Mouse (Mus musculus) CD4-positive, CD25-positive, alpha-beta regulatory T cell, adult 2 months (primary cell): ENCODE data around the gene Fam234b.

Experiments
- DNase-seq: peaks from one replicate; pipeline ENCODE4 v3.0.0-alpha.2; 2012; ENCODE audit warnings: low read depth, low spot score

The Fam234b gene

DNA sequence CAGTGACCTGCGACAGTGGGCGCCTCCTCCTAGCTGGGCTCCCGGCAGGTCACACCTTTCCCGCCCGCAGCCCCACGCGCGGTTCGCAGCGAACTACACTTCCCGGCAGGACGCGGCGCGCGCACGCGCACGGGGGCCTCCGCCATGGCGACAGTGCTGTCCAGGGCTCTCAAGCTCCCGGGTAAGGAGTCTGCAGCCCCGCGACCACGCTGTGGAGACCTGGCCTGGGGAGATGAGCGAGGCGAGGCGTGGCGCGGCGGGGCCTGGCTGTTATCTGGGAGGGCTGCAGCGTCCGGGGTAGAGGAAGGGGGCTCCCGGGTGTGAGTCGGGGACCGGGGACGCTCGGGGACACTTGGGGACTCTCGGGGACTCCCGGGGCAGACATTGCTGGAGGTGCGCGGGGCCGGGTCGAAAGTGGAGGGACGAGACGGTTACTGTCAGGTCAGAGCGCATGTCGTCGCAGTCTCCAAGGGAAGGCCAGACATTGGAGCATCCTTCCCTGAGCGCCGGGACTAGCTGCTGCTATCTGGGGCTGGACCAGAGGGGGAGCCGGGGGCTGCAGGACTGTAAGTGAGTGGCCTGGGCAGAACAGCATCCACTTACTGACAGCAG is at the start of gene Fam234b, which contains the start of gene Hebp1:
Fam234b (plus strand) TSS at position 57 of the 612 bp plus-strand sequence.
Hebp1 (minus strand) TSS at position 102 of the 612 bp plus-strand sequence.
- peak; percentile 84 for DNase-seq

DNA sequence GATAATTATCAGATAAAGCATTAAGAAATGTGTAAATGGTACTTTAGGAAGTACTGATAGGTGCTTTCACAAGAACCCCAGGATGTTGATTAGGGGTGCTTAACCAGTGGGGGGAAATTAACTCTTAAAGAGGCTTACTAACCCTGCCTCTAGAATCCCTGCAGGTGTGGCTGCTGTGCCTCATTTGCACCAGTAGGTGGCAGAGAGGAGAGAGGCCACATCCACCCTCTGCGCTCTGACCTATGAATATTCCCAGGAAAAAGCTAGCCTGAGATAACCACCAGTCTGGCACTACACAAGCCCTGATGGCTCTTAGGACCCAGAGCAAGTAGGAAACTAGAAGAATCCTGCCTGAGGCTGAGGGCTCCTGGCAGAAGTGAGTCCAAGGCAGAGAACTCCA is 49.3 kb upstream of the Fam234b start:
- DNase-seq: peak; percentile 39

DNA sequence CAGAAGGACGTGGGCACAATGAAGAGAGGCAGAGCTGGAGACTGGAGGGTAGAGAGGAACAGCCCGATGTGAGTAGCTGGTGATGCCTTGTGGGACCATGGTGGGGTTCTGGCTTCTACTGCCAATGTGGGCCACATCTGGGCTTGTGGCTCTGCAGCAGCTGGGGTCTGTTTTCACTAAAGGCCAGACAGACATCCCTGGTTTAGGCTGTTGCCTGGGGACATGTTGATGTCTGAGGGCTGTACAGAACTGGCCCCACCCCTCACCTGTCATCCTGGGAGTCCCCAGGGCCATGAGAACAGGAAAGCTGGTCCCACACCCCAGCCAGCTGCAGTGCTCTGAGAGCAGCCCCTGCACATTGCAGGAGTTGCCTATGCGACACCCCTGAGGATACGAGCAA is 48.6 kb upstream of the Fam234b start:
- no peak for DNase-seq

DNA sequence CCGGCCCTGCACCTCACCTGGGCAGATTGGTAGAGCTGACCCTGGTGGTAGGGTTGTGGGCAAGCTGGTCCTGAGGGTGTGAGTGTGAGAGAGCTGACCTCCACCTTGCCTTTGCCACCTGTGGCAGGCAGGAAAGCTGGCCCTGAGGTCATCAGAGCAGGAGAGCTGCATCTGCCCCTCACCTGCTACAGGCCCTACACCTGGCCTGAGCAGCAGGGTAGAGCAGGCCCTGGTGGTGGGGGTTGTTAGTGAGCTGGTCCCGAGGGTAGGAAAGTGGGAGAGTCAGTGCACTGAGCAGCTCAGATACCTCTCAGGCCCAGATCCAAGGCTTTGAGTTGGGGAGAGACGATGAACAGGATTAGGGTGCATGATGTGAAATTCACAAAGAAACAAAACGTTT is 48.1 kb upstream of the Fam234b start:
- no peak for DNase-seq

DNA sequence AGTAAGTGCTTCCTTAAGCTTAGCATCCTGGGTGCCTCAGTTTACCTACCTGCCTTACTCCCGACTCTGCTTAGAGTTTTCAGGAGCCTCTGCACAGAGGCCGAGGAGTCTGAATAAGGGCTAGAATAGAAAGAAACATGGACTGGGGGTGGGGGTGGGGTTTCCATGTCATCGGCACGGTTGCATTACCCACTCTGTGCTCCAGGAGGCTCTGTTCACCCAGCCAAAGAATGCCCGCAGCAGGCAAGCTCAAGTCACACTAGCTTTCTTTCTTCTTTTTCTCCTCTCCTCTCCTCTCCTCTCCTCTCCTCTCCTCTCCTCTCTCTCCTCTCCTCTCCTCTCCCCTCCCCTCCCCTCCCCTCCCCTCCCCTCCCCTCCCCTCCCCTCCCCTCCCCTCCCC is 47.5 kb upstream of the Fam234b start:
- peak; percentile 55 for DNase-seq

DNA sequence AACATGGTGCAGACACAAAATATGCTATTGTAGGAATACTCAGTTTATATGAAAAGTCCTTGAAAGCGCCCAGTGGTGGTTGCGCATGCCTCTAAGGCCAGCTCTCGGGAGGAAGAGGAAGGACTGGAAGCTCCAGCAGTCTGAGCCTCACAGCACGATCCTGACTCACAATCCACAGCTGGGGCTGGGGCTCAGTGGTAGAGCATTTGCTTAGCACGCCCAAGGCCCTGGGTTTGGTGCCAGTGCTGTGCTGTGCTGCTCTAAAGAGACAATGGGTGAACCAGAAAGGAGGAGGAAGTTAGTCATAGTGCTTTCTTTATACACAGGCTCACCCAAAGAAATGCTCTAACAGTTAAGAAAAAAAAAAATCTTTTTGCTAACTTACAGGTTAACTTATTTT is 44.1 kb upstream of the Fam234b start:
- no peak for DNase-seq

DNA sequence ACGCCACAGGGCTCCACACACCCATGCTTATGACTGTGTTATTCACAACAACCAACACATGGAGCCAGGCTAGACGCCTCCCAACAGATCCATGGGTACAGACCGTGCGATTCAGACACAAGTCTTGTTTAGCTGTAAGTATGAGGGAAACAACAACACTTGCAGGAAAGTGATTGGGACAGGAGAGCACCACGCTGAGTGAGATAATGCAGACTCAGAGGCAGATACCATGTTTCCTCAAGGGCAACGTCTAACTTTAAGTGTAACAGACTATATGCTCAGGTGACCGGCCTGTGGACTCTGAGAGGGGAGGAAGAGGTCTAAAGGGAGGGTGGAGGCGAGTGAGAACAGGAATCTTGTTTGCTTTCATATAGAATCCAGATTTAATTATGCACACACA is 41.2 kb upstream of the Fam234b start:
- no peak for DNase-seq

DNA sequence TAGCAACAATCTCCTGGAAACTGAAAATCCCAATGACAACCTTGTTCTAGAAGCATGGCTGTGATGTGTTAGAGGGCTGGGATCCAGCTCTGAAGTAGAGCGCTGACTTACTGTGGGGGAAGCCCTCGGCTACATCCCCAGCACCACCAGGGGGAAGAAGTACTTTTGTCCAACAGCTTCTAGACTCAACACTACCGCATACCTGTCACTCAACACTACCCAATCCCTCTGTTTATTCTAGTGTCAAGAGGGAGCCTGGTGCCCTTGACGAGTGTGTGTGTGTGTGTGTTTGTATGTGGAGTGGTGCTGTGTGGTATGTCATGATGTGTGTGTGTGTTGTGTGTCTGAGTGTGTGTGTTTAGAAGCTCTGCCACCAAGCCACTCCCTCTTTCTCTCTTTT is 40.3 kb upstream of the Fam234b start:
- DNase-seq: no peak

DNA sequence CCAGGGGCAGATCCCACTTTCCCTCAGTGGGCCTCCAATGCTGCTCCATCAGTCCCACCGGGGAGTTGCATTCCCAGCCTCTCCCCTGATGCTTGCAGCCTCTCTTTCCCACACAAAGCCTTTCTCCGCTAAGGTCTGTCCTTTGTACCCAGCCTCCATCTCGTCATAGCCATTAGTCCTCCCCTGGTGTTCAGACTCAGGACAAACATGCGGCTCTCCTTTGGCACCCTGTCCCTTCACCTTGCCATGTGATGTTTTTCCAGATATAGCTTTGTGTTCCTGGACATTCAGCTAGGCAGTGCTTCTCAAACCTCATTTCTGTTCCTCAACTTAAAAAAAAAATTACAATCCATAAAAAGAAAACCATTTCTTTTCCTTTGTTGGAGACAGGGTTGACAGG is 39.3 kb upstream of the Fam234b start:
- no peak for DNase-seq

DNA sequence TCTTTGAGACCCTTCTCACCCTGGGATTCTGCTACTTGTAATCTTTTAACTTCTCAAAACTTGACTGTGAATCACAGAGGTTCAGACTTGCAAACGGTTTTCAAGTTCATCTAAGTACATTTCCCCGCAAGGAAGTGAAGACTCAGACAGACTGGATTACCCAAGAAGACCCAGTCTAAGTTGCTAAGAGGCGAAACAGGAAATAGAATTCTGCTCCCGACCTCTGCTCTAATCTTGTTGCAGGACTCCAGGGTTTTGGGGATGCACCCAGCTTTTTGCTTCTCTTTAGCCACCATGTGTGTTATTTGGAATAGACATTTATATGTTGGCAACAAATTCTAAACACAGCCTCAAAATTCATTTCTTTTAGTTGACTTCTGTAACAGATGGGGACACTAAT is 36.4 kb upstream of the Fam234b start:
- no peak for DNase-seq

DNA sequence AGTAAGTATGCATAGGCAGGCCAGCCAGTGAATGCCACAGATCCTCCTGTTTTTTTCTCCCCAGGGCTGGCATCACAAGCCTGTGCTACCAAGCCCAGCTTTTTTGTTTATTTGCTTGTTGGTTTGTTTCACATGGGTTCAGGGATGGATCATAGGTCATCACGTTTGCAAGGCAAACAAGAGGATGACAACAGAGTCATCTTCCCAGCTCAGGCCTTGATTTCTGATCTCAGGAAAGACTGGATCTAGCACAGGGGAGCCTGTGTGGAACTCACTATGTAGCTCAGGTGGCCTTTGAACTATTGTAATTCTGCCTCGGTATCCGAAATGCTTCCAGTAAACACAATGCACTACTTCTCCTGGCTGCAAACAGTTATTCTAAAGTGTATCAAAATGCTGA is 35.5 kb upstream of the Fam234b start:
- no peak for DNase-seq

DNA sequence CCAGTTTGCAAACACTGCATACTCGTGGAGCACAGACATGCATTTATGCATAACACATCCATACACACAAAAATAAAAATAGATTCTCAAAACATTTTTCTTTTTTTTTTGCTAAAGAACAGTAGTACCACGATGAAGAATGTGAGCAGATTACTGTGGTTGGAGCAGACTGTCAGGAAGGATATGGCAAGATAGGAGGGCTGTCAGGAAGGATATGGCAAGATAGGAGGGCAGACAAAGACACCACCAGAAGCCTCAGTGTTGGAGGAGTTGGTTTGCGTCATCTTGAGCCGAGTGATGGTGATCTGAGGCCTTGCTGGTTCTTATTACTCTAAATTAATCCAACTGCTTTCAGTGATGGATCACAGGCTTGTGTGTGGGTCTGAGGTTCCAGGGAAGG is 34.9 kb upstream of the Fam234b start:
- no peak for DNase-seq

DNA sequence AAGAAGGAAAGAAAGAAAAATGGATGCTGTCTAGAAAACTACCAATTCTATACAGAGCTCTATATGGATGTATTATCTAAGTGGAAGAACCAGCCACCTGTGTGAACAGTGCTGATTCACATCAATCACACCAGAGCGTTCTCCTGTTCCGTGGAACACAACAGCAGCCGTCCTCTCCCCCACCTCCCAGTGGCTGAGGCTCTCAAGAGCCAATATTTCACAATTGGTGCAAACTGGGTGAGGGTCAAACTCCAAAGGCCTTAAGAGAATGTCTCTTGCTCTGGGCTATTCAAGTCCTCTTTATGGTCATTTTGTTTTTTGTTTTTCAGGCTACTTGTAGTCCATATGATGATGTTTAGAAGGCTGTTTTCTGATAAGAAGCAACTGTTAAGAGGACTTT is 32.6 kb upstream of the Fam234b start:
- DNase-seq: no peak

DNA sequence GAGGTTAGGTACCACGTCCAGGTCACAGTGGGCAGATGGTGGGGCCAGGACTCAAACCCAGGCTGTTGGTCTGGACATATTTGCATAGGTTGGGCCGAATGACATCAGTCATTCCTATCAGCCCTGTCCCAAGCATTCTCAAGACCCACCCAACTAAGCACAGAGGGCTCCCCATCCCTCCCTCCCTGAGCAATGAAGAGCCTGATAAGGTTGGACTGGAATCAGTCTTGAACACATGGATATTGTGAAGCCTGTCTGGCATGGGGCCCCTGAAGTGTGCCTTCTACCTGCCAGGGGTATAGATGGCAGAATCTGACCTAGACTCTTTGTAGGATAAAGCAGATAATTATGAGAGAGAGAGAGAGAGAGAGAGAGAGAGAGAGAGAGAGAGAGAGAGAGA is 32.1 kb upstream of the Fam234b start:
- DNase-seq: no peak

DNA sequence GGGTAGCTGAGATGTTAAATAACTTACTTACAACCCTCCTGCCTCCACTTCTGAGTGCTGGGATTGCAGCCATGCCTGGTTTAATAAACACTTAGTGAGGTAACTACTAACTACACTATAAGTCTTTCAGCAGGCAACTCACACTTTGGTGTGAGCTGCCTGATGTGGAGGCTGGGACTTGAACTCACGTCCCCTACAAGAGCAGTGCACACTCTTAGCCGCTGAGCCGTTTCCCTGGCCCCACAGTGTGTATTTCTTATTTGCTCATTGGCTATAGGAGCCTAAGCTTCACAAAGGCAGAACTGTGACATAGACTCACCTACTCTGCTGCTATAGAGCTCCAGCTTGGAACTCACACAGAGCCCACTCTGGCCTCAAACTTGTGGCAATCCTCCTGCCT is 31.5 kb upstream of the Fam234b start:
- DNase-seq: no peak

DNA sequence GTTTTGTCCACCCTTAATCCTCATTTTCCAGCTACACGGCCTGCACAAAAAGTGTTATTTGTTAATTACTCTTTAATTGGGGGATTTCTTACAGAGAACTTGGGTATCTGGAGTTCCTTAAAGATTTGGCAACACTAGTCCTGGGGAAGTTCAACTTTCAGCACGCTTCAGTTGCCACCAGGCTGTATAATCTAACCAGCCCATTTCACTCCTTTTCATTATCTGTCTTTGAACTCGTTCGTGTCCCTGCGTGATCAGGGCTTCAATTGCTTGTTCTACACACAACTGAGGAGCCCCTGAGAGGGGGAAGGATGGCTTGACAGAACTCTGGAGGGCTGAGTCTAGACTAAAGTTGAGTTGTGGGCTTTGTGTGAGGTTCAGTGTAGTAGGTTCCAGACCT is 31.1 kb upstream of the Fam234b start:
- no peak for DNase-seq

DNA sequence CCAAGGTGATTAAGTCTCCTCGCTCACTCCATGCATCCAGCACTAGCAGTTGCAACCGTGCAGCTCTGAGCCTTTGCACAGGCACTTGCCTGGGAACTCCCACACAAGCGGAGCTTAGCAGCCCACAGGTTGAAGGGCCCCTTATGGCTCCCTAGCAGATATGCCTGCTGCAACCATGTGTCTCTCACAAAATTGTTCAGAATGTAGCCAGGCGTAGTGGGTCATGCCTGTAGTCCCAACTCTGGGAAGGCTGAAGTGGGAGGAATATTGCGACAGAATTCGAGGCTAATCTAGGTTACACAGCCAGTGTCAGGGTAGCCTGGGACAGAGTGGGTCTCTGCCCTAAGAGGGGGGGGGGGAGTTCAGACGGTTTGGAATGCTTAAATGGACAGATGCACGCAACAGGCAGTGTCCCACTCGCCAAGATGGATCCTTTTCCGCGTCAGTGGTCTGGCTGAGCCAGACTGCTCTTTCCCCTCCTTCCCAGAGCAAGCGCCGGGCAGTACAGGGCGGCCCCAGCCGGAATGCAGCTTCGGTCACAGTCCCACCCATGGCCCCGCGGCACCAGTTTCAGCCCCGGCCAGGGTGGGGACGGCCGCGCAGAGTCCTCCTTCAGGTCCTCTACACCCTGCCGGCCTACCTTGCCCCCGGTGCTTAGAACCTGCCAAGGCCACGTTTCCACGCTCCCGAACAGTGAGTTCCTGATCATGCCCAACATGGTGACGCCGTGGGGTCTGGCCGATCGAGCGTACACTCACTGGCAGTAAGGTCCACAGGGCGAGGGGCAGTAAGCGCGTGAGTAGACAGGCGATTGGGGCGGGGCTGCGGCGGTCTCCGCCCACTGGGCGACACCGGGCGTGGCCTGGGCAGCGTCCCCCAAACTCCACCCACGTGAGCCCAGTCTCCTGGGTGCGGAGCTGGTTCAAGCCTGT is 30.1 kb upstream of the Fam234b start:
- peak; percentile 56 for DNase-seq

DNA sequence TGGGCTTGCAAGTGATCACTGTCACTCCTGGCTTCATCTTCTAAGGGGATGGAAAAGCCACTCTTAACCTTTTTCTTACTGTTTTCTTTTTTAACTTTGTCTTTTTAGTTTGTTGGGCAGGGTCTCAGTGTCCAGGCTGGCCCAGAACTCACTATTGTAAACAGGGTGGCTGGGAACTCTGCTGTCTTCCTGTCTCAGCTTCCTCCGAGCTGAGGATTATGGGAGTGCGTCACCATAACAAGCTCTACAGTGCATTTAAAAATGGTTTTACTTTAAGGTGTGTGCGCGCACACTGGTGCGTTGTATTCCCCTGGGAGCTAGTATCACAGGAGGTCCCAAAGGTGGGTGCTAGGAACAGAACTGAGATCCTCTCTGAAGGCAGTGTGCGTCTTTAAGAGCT is 29.3 kb upstream of the Fam234b start:
- no peak for DNase-seq

DNA sequence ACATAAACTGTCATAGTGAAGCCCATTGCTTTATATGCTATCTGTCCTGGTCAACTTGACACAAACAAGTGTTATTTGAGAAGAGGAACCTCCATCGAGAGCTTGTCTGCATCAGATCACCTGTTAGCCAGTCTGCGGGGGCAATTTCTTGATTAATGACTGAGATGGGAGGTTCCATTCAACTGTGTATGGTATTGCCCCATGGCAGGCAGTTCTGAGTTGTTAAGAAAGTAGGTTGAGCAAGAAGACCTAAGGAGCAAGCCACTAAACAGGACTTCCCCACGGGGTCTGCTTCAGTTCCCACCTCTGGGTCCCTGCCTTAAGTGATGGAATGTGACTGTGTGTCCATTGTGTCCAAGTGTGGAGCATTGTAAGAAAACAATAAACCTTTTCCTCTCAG is 28.5 kb upstream of the Fam234b start:
- DNase-seq: no peak

DNA sequence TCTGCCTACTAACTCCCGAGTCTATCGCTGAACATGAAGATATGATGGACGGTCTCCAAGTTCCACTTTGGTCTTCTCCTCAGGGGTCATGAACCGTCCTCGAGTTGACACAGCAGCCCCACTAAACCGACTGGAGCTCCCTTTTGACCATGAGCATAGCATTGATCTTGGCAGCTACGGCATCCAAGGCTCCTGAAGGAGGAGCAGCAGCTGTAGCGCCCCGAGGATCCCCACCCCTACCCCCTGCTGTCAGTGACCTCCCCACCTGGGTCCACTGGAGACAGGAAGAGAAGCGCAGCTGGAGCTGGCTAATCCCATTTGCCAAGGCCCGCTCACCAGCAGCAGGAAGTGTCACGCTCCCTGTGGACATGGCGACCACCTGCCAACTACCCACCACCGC is 26.0 kb upstream of the Fam234b start:
- no peak for DNase-seq

DNA sequence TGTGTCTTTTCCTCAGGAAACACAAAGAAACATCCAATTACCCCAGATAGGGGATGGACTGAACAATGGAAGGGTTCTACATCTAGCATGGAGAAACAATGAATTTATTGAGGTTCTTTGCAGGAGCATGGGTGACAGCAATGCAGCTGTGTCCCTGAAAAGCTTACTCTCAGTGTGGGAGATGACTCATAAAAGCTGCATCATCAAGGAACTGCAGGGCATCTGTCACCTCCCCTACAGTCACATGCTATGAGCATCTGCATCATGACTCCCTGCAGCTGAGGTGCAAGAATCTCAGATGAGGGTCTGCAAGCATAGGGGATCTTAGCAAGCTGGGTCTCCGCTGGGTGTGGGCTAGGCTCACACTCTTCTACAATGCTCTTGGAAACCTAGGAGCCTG is 22.8 kb upstream of the Fam234b start:
- no peak for DNase-seq

DNA sequence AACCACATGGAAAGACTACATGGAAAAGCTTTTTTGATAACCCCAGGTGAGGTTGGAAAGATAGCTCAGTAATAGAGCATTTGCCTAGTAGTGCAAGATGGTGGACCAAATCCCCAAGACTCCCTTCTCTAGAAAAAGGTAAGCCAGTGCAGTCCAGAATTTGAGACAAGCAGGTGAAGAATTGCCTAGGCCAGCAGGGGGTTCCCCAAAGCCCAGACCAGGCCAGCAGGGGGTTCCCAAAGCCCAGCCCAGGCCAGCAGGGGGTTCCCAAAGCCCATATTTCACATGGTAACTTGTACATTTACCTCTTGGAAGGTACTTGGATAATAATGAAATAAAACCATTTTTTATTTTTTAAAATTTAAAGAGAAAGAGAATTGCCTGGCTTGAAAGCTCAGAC is 20.5 kb upstream of the Fam234b start:
- DNase-seq: no peak

DNA sequence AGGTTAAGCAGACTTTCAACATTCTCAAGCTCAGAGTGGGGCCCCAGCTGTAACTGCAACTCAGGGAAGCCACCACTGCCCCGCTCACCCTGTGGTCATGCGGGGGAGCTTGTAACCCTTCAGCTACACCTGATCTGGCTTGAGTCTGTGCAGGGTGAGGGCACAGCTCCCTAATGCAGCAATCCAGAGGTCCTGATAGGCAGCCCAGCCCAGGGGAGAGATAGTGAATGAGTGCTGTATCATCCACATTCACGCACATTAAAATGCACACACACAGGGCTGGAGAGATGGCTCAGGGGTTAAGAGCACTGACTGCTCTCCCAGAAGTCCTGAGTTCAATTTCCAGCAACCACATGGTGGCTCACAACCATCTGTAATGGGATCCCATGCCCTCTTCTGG is 19.2 kb upstream of the Fam234b start:
- no peak for DNase-seq
